Mouse (Mus musculus): ENCODE measurements around the gene Anapc13. TPM values are rescaled to one million over a fixed set of nuclear protein-coding genes. Genes with fewer than 3 reads are reported as not detected.

Gene Anapc13
- total and polyA plus RNA-seq, 2 experiments from 2014 or later = 49.9 to 136 TPM

DNA sequence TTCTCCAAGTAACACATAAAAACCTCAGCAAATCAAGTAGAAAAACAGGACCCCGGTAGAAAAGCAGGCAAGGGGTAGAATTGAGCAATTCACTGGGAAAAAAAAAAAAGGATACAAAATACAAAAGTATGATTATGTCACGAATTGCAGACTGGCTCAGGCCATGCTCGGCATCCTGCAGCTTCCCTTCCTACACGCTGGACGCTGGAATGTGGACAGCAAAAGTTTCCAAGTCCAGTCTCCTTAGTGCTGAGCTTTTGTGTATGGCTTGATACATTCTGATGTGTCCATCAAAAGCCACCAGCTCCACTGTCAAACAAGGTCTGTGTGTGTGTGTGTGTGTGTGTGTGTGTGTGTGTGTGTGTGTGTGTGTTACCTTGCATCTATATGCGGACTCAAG is 15.4 kb downstream of the Anapc13 start:
- Histone ChIP-seq H3K27me3 (ENCODE audit: insufficient read depth, low read length) (no peaks in the 10 kb centered on the region), H3K36me3 (ENCODE audit: insufficient read depth, low read length) (no peaks in the 10 kb centered on the region), H3K4me3 (ENCODE audit: low read depth, low read length) (no peak overlapping the region), H3K4me2 (ENCODE audit: low read depth, low read length, poor library complexity, severe bottlenecking) (no peak overlapping the region), H3K9ac (replicated peaks; ENCODE audit: low read length, poor library complexity, severe bottlenecking) (no peak overlapping the region), H3K4me1 (ENCODE audit: insufficient read depth, low read length) (peaks cover 10% of the 10 kb centered on the region), H3K9me3 (ENCODE audit: low read length) (no peaks in the 10 kb centered on the region), H3K27ac (ENCODE audit: low read depth, low read length) (no peak overlapping the region)
- no peak for DNase-seq (ENCODE audit: low spot score)
- TF ChIP-seq CTCF (IDR thresholded peaks at IDR 0.05) = no peak
- WGBS = 72% methylated on average over 6 of the region's 6 CpGs
- ATAC-seq (ENCODE audit: low FRiP score) = no peak

DNA sequence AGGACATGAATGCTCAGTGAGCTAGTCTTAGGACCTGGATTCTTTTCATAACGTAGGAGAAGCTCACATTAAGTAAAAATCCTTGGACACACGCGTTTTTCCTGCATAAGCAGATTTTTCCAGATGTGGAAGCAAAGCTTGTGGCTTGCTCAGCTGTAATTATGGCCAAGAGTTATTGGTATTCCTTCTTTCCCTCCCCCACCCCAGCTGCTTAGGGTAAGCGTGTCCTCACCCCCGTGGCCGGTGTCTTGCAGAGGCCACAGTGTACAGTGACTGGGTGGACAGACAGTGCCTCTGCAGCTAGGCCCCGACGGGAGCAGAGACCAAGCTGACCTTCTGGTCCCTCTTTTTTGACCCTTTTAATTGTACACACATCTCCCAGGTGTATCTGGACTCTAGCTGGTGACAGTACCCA is 17.0 kb downstream of the Anapc13 start:
- H3K4me2 ChIP-seq (ENCODE audit: low read depth, low read length, poor library complexity, severe bottlenecking) = no peak overlapping the region

DNA sequence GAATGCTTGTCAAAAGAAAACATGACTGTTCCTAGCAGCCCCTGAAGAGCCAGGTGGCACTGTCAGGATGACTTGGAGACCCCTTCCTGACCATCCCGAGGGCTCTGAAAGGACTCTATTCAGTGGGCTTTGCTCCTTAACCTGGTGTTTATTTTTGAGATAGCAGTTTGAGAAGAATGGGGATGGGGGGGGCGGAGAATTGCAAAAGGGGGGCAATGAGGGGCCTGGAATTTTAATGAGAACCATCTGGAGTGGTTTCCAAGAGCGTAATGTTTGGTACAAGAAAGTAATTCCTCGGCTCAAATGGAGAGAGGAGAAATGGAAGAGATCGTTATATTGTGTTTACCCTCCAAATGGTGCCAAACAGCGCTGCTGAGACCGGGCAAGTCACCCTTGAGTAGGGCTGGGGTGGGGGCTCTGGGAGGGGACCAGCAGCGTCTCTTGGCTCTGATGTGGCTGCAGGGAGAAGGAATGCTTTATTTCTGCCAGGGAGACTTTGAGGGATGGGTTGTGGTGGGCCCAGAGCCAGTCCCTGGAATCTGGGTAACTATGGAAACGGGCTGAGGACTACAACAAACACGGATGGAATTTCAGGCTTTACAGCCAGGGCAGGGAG is 17.5 kb downstream of the Anapc13 start:
- H3K4me2 ChIP-seq (ENCODE audit: low read depth, low read length, poor library complexity, severe bottlenecking) = peak overlapping the region; percentile 39
- TF ChIP-seq CTCF (IDR thresholded peaks at IDR 0.05) = no peak
- H3K9me3 ChIP-seq (ENCODE audit: low read length) = no peaks in the 10 kb centered on the region
- H3K27ac ChIP-seq (ENCODE audit: low read depth, low read length) = no peak overlapping the region
- peak; percentile 87 for DNase-seq (ENCODE audit: low spot score)
- H3K27me3 ChIP-seq (ENCODE audit: insufficient read depth, low read length) = no peaks in the 10 kb centered on the region
- peak; percentile 76 for ATAC-seq (ENCODE audit: low FRiP score)
- peaks cover 10% of the 10 kb centered on the region for H3K4me1 ChIP-seq (ENCODE audit: insufficient read depth, low read length)
- H3K4me3 ChIP-seq (ENCODE audit: low read depth, low read length) = no peak overlapping the region
- 12% methylated on average over 10 of the region's 10 CpGs for WGBS
- H3K9ac ChIP-seq (replicated peaks; ENCODE audit: low read length, poor library complexity, severe bottlenecking) = no peak overlapping the region
- no peaks in the 10 kb centered on the region for H3K36me3 ChIP-seq (ENCODE audit: insufficient read depth, low read length)

More for the DNA sequence above, 17.0 kb downstream of the Anapc13 start:
- Histone ChIP-seq H3K36me3 (ENCODE audit: insufficient read depth, low read length) (no peaks in the 10 kb centered on the region), H3K9ac (replicated peaks; ENCODE audit: low read length, poor library complexity, severe bottlenecking) (no peak overlapping the region), H3K27me3 (ENCODE audit: insufficient read depth, low read length) (no peaks in the 10 kb centered on the region), H3K4me1 (ENCODE audit: insufficient read depth, low read length) (peaks cover 10% of the 10 kb centered on the region), H3K9me3 (ENCODE audit: low read length) (no peaks in the 10 kb centered on the region), H3K4me3 (ENCODE audit: low read depth, low read length) (no peak overlapping the region), H3K27ac (ENCODE audit: low read depth, low read length) (no peak overlapping the region)
- WGBS = 48% methylated on average over 8 of the region's 8 CpGs
- DNase-seq (ENCODE audit: low spot score) (no peak), ATAC-seq (ENCODE audit: low FRiP score) (no peak)
- TF ChIP-seq CTCF (IDR thresholded peaks at IDR 0.05) = no peak

DNA sequence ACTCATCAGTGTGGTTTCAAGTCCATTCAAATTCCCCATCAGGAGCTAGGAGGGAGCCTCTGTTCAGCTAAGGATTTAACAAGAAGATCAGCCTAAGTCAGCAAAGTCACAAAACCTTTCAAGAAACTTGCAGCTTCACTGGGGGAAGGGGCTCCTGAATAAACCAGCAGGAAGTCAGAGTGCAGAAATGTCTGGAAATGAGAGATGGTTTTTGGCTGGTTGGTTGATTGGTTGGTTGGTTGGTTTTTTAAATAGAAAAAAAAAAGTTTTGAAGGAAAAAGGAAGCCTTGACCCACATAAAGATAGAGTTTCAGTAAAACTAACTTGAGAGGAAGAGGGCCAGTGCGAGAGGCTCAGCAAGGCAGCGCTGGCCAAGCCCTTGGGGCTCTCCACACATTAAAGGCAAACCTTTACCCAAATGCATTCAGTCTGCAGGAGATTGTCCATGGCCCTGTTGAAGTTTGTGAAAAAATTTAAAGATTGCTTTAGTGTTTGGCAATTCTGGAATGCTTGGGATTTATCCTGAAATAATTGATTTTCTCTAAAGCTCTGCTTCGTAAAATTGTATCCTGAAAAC is 19.1 kb downstream of the Anapc13 start:
- Histone ChIP-seq H3K4me1 (ENCODE audit: insufficient read depth, low read length) (peaks cover 12% of the 10 kb centered on the region), H3K4me3 (ENCODE audit: low read depth, low read length) (no peak overlapping the region), H3K27ac (ENCODE audit: low read depth, low read length) (no peak overlapping the region), H3K27me3 (ENCODE audit: insufficient read depth, low read length) (no peaks in the 10 kb centered on the region), H3K4me2 (ENCODE audit: low read depth, low read length, poor library complexity, severe bottlenecking) (no peak overlapping the region), H3K9ac (replicated peaks; ENCODE audit: low read length, poor library complexity, severe bottlenecking) (no peak overlapping the region), H3K36me3 (ENCODE audit: insufficient read depth, low read length) (no peaks in the 10 kb centered on the region), H3K9me3 (ENCODE audit: low read length) (no peaks in the 10 kb centered on the region)
- ATAC-seq (ENCODE audit: low FRiP score) (no peak), DNase-seq (ENCODE audit: low spot score) (no peak)
- no peak for TF ChIP-seq CTCF (IDR thresholded peaks at IDR 0.05)
- 67% methylated on average over 3 of the region's 3 CpGs for WGBS

DNA sequence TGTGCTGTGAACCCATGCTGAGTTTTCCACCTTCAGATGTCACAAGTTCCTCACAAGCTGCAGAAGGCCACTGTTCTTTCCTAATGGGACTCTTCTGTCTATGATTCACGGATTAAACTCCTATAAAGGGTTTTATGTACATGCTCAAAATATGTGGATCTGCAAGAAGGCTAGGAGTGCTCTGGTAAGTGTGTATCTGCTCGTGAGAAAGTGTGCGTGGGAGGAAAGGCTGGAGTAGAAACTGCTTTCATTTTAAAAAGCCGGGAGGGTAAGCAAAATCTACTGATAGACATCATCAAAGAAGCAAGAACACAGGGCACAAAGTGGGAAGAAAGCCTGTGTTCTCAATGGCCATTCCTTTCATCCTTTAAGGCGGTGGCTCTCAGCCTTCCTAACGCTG is 20.9 kb downstream of the Anapc13 start:
- ATAC-seq (ENCODE audit: low FRiP score) = no peak
- WGBS = 88% methylated on average over 6 of the region's 6 CpGs
- H3K27ac ChIP-seq (ENCODE audit: low read depth, low read length) = no peak overlapping the region
- no peak overlapping the region for H3K4me3 ChIP-seq (ENCODE audit: low read depth, low read length)
- DNase-seq (ENCODE audit: low spot score) = no peak
- H3K36me3 ChIP-seq (ENCODE audit: insufficient read depth, low read length) = no peaks in the 10 kb centered on the region
- H3K4me2 ChIP-seq (ENCODE audit: low read depth, low read length, poor library complexity, severe bottlenecking) = no peak overlapping the region
- H3K27me3 ChIP-seq (ENCODE audit: insufficient read depth, low read length) = no peaks in the 10 kb centered on the region
- no peak for TF ChIP-seq CTCF (IDR thresholded peaks at IDR 0.05)
- no peaks in the 10 kb centered on the region for H3K9me3 ChIP-seq (ENCODE audit: low read length)
- no peak overlapping the region for H3K9ac ChIP-seq (replicated peaks; ENCODE audit: low read length, poor library complexity, severe bottlenecking)
- peaks cover 16% of the 10 kb centered on the region for H3K4me1 ChIP-seq (ENCODE audit: insufficient read depth, low read length)

DNA sequence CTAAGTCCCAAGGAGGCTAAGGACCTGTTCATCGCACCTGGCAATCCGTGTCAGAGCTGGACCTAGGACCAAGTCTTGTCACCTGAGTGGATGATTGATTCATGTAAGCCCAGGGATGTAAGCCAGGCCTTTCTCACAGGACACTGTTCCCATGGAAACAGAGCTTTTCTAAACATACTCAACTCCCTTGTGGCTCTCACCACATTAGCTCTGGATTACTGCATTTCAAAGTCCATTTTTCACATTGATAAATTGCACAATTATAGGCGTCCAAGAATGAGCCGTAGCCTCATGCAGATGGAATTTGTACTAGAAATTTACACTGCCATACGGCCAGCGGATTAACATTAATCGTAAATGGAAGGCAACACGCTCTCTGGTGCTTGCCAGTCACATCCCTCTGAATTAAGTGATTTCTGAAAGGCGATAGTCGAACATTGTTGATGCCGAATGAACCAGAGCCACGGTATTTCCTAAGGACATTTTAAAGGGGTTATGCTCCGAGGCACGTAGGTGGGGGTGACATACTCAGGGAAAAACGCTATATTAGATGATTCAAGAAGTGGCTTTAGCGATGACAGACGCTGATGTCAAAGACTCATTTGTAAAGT is 23.9 kb downstream of the Anapc13 start:
- H3K4me3 ChIP-seq (ENCODE audit: low read depth, low read length) = no peak overlapping the region
- no peak for TF ChIP-seq CTCF (IDR thresholded peaks at IDR 0.05)
- H3K36me3 ChIP-seq (ENCODE audit: insufficient read depth, low read length) = no peaks in the 10 kb centered on the region
- no peaks in the 10 kb centered on the region for H3K27me3 ChIP-seq (ENCODE audit: insufficient read depth, low read length)
- no peak overlapping the region; the same call in 1 of the 2 replicates for H3K9ac ChIP-seq (replicated peaks; ENCODE audit: low read length, poor library complexity, severe bottlenecking)
- peak overlapping the region; percentile 55 for H3K27ac ChIP-seq (ENCODE audit: low read depth, low read length)
- ATAC-seq (ENCODE audit: low FRiP score) = no peak
- WGBS = 17% methylated on average over 17 of the region's 17 CpGs
- DNase-seq (ENCODE audit: low spot score) = peak; percentile 72
- 0 out of 2 replicates have a peak, but pooled peaks cover 7% of the 10 kb centered on the region for H3K4me1 ChIP-seq (ENCODE audit: insufficient read depth, low read length)
- H3K4me2 ChIP-seq (ENCODE audit: low read depth, low read length, poor library complexity, severe bottlenecking) = 0 out of 2 replicates have a peak overlapping the region, but pooled peaks have one; percentile 24
- no peaks in the 10 kb centered on the region for H3K9me3 ChIP-seq (ENCODE audit: low read length)
